Mouse (Mus musculus) forebrain, embryonic 14.5 days (tissue): ENCODE measurements at regions not wholly inside any gene's neighbourhood (a gene's known extent, or its start where the extent isn't known, plus 50 kb on each side); places are given as distances from the start of the nearest gene placed in this dataset.

ENCODE experiments used
- ATAC-seq: fragments of 200-750 bp; cut with Nextera tagmentation; 2 replicates; pipeline ENCODE4 v1.8.0; 2017; ENCODE audit warnings: mild to moderate bottlenecking, moderate library complexity
- DNase-seq: peaks from one replicate; pipeline ENCODE4 v3.0.0-alpha.2; 2015; ENCODE audit warnings: low spot score
- H3K27ac ChIP-seq: fragments of 300-500 bp; sonication (generic); 2 replicates; pipeline ENCODE4 v1.5.1; 2014; ENCODE audit warnings: low read depth, mild to moderate bottlenecking, control low read depth, low read length, moderate library complexity
- H3K27me3 ChIP-seq: fragments of 300-500 bp; sonication (generic); replicated peaks from 2 replicates; pipeline ENCODE4 v1.6.1; 2014; ENCODE audit warnings: low read length, control low read depth, mixed read lengths; ENCODE audit not compliant: control insufficient read depth, insufficient read depth
- H3K36me3 ChIP-seq: fragments of 300-500 bp; sonication (generic); 2 replicates; pipeline ENCODE4 v1.6.1; 2014; ENCODE audit warnings: low read length, control low read depth; ENCODE audit not compliant: control insufficient read depth, insufficient read depth
- H3K4me1 ChIP-seq: fragments of 300-500 bp; sonication (generic); 2 replicates; pipeline ENCODE4 v1.6.1; 2014; ENCODE audit warnings: antibody characterized with exemption, low read length, control low read depth; ENCODE audit not compliant: control insufficient read depth, insufficient read depth
- H3K4me2 ChIP-seq: fragments of 300-500 bp; sonication (generic); 2 replicates; pipeline ENCODE4 v1.6.1; 2014; ENCODE audit warnings: mild to moderate bottlenecking, control low read depth, low read length
- H3K4me3 ChIP-seq: fragments of 300-500 bp; sonication (generic); 2 replicates; pipeline ENCODE4 v1.5.1; 2014; ENCODE audit warnings: low read depth, low read length, control low read depth
- H3K9ac ChIP-seq: fragments of 300-500 bp; sonication (generic); 2 replicates; pipeline ENCODE4 v1.6.1; 2014; ENCODE audit warnings: mild to moderate bottlenecking, low read length, control low read depth, moderate library complexity
- H3K9me3 ChIP-seq: fragments of 300-500 bp; sonication (generic); replicated peaks from 2 replicates; pipeline ENCODE4 v1.6.1; 2016; ENCODE audit warnings: low read length, control low read depth, mixed read lengths; ENCODE audit not compliant: control insufficient read depth
- WGBS: fragments of 180-500 bp; shearing (Covaris S2); extraction: QIAGEN DNeasy Blood & Tissue Kit; methylation state at CpG from one replicate; pipeline ENCODE4 v1.1.7; 2014; 5-methylcytosine and 5-hydroxymethylcytosine counted together

DNA sequence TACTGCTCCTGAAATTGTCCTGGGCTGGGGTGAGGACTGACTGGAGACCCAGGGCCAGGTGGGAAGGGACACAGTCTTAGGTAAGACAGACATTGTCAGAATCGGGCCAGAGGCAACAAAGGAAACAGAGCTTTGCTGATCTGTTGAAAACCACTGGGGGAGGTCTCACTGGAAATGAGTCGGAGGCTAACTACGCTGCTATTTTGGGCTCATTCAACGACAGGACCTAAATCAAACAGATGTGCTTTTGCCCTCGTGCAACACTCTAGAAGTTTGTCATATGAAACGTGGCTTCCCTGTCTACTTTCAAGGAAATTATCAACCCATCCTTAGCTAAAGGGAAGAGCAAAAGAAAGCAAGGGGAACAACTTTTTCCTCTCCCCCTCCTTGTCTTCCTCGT is 265.3 kb downstream of the Plpp3 start:
- H3K27me3 ChIP-seq = no peaks in the 10 kb centered on the region
- no peaks in the 10 kb centered on the region for H3K9me3 ChIP-seq
- H3K36me3 ChIP-seq = no peaks in the 10 kb centered on the region
- ATAC-seq (no peak), DNase-seq (no peak)
- no peak overlapping the region for H3K4me3 ChIP-seq
- no peaks in the 10 kb centered on the region for H3K4me1 ChIP-seq
- WGBS = 76% methylated on average over 7 of the region's 7 CpGs
- H3K4me2 ChIP-seq = no peak overlapping the region
- no peak overlapping the region for H3K27ac ChIP-seq
- H3K9ac ChIP-seq = no peak overlapping the region

DNA sequence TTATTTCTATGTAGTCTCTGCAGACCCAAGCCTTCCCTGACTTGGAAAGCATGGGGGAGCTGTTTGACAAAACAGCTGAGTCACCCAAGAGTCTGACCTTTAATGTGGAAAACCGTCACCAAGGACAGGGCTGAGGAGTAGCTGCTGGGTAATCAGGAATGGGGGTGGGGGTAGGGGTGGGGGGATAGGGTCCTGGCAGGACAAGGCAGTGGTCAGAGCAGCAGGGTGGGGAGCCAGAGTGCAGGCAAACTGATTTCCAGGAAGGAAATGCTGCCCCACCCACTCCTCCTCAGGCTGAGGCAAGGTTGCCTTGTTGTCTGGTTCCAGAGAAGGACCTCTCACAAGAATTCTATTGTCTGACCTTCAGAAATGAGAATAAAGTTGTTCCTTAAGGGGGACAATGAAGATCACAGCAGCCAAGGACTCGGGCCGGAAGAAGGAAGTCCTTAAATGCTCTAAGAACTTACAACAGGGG is 266.6 kb downstream of the Plpp3 start:
- no peaks in the 10 kb centered on the region for H3K4me1 ChIP-seq
- DNase-seq = no peak

DNA sequence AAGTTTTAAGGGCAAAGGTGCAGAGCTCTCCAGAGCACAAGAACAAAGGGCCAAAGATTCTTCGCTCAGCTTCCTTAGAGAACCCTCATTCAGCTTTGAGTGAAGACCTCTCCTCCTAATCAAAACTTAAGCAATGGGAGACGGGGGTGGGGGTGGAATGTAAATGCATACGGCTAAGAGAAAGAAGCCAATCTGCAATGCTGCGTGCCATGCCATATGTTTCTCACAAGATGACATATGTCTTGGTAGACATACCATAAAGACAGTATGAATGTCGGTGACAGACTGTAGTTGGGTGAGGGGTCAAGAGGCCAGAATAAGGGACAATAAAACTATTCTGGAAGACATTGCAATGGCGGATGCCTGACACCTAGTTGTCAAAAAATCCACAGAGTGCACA is 267.9 kb downstream of the Plpp3 start:
- Histone ChIP-seq H3K4me3 (no peak overlapping the region), H3K9me3 (no peaks in the 10 kb centered on the region), H3K27me3 (no peaks in the 10 kb centered on the region), H3K9ac (no peak overlapping the region), H3K4me2 (no peak overlapping the region), H3K36me3 (no peaks in the 10 kb centered on the region), H3K27ac (no peak overlapping the region), H3K4me1 (no peaks in the 10 kb centered on the region)
- DNase-seq (peak; percentile 61), ATAC-seq (peak; percentile 46; the same call in 1 of the 2 replicates)
- WGBS = 59% methylated on average over 6 of the region's 6 CpGs

More for the DNA sequence above, 266.6 kb downstream of the Plpp3 start:
- ATAC-seq = no peak
- no peak overlapping the region for H3K4me2 ChIP-seq
- no peaks in the 10 kb centered on the region for H3K9me3 ChIP-seq
- H3K27ac ChIP-seq = no peak overlapping the region
- 76% methylated on average over 3 of the region's 3 CpGs for WGBS
- H3K4me3 ChIP-seq = no peak overlapping the region
- H3K9ac ChIP-seq = no peak overlapping the region
- no peaks in the 10 kb centered on the region for H3K36me3 ChIP-seq
- H3K27me3 ChIP-seq = no peaks in the 10 kb centered on the region

DNA sequence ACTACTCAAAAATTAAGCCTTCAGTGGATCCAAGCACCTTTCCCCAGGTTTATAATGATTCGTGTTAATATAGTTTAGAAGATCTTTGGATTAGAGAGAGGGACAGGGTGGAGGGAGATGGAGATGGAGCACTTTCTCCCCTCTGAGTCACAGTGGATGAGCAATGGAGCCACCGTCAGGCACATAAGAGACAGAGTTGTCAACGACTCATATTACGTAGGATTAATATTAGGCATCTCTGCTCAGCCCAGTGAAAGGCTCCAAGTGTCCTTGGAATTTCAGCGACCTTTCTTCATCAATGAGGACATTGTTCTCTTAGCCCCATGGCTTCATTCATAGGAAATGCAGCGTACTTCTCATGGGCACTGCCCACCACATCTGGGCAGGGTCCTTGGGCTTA is 270.4 kb downstream of the Plpp3 start:
- ATAC-seq = no peak
- DNase-seq = no peak
- WGBS = 64% methylated on average over 6 of the region's 6 CpGs

DNA sequence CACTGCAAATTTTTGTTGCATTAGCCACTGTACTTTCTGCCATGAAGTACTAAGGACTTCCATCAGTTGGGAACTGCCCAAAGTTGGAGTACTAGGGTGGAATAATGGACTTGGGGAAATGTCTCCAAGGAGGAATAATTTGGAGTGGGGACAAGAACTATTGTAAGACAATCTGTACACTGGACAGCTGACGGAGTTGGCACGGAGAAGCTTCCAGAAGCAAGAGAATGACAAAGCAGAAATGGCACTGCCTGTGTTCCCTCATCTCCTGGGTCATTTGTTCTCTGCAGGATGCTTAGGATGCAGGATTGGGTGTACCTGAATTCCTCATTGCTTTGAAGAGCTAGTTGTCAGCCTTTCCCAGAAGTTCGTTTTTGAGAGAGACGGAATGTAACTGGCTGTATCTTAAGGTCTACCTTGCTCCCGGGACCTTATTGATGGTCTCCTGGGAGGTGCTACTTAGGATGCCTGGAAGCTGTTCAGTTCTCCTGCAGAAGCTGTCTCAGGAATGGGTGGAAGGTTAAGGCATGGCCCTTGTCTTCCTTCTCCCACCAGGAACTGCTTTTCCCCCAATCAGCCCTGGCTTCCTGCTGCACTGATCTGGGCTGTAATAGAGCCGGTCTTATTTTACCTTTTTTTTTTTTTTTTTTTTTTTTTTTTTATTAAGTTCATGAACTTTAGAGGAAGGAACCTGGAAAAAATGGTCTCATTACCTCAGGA is 272.4 kb downstream of the Plpp3 start:
- Histone ChIP-seq H3K27ac (no peak overlapping the region), H3K9ac (no peak overlapping the region), H3K27me3 (no peaks in the 10 kb centered on the region), H3K9me3 (no peaks in the 10 kb centered on the region), H3K4me2 (no peak overlapping the region), H3K4me1 (no peaks in the 10 kb centered on the region), H3K4me3 (no peak overlapping the region), H3K36me3 (no peaks in the 10 kb centered on the region)
- no peak for ATAC-seq
- DNase-seq = no peak
- 96% methylated on average over 6 of the region's 6 CpGs for WGBS

More for the DNA sequence above, 270.4 kb downstream of the Plpp3 start:
- Histone ChIP-seq H3K27me3 (no peaks in the 10 kb centered on the region), H3K36me3 (no peaks in the 10 kb centered on the region), H3K4me3 (no peak overlapping the region), H3K9me3 (no peaks in the 10 kb centered on the region), H3K4me2 (no peak overlapping the region), H3K9ac (no peak overlapping the region), H3K4me1 (no peaks in the 10 kb centered on the region), H3K27ac (no peak overlapping the region)

DNA sequence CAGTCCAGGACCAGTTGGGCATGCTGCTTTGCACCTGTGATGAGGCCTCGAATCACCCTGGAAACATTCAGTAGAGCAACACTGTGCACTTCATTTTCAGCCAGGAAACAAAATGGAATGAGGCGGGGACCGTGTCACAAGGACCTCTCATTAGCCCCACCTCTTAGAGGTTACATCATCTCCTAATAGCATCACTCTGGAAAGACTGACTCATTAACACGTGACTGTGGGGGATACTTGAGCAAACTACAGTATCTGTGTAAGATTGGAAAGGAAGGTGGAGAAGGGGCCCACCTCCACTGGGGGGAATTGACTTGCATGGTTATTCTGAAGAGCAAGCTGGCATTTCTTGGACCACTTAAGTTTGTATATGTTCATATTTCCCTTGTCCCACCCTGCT is 275.3 kb downstream of the Plpp3 start:
- WGBS = 82% methylated on average over 4 of the region's 4 CpGs
- Histone ChIP-seq H3K36me3 (no peaks in the 10 kb centered on the region), H3K4me1 (no peaks in the 10 kb centered on the region), H3K27me3 (no peaks in the 10 kb centered on the region), H3K4me2 (no peak overlapping the region), H3K27ac (no peak overlapping the region), H3K9me3 (no peaks in the 10 kb centered on the region), H3K4me3 (no peak overlapping the region), H3K9ac (no peak overlapping the region)
- ATAC-seq = no peak
- no peak for DNase-seq

DNA sequence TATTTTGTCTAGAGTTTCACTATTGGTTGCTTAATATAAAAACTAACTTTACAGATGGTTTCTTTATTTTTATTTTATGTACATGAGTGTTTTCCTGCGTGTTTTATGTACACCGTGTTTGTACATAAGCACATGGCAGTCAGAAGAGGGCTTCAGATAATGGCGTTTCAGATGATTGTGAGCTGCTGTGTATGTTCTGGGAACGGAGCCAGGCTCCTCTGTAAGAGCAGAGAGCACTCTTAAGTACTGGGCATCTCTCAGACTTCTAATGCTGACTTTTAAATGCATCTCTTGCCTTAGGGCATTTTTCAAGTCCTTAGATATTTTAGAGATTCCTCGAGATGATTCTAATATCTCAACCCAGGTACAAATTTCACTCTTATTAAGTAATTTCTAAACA is 280.0 kb downstream of the Plpp3 start:
- H3K4me3 ChIP-seq = no peak overlapping the region
- no peaks in the 10 kb centered on the region for H3K9me3 ChIP-seq
- no peaks in the 10 kb centered on the region for H3K4me1 ChIP-seq
- peak; percentile 41 for DNase-seq
- H3K27ac ChIP-seq = no peak overlapping the region
- H3K4me2 ChIP-seq = no peak overlapping the region
- 64% methylated on average over 5 of the region's 5 CpGs for WGBS
- no peaks in the 10 kb centered on the region for H3K36me3 ChIP-seq
- no peaks in the 10 kb centered on the region for H3K27me3 ChIP-seq
- no peak for ATAC-seq
- no peak overlapping the region for H3K9ac ChIP-seq

DNA sequence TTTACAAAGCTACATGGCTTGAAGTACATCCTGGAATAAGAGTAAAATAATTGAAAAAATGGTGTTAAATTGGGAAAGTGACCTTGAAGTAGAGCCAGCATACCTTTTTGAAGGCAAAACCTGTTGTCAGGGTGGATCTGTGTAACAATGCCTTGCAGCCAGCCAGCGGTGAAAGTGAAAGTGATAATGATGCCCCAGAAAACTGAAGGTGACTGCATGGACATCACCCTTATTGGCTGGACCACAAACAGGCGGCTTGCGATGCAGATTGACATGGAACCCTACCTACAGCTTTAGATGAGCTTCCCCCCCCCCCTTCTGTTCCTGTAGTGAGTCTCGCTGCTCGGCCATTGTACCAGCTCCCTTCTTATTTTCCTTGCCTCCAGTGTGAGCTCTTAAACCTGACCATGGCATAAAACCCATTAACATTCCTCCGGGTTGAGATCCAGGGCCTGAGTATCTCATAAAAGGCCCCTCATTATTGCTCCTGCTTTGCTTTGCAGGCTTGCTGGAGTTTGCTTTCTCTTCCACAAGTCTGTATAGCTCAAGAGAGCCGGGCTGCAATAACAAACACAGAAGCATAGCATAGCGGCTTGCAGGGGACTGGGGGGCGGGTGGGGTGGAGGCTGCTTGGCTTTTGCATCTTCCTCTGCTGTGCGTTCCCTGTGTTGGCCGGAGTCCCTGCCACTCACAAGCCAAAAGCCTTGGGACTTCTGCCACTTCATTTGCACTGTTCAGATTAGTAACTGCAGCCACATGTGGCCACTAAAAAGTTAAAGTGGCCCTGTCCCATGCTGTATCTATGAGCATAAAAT is 292.1 kb downstream of the Plpp3 start:
- Histone ChIP-seq H3K27me3 (no peaks in the 10 kb centered on the region), H3K4me2 (peak overlapping the region; percentile 29; the same call in 1 of the 2 replicates), H3K36me3 (no peaks in the 10 kb centered on the region), H3K9ac (no peak overlapping the region), H3K4me3 (no peak overlapping the region), H3K27ac (no peak overlapping the region; the same call in 1 of the 2 replicates), H3K4me1 (peaks cover 5% of the 10 kb centered on the region; the same call in 1 of the 2 replicates), H3K9me3 (no peaks in the 10 kb centered on the region)
- DNase-seq = peak; percentile 43
- ATAC-seq = peak; percentile 48; the same call in 1 of the 2 replicates
- 10% methylated on average over 11 of the region's 11 CpGs for WGBS

DNA sequence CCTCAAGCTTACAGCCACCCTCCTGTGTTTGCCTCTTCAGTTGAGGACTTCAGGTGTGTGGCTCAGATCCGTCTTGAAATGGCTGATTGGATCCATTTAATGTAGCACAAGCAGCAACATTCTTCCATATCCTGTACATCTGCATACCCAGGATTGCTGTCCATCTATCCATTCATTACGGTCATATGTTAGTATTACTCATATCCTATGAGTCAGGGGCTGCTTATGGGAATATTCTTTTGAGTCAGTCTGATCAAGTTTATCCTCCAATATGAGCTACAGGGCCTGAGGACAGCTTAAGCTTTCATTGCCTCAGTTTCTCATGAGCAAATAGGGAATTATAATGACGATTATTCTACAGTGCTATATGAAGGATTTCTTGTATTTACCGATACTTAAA is 293.7 kb downstream of the Plpp3 start:
- no peak for ATAC-seq
- Histone ChIP-seq H3K9ac (no peak overlapping the region), H3K4me2 (no peak overlapping the region), H3K27ac (no peak overlapping the region), H3K9me3 (no peaks in the 10 kb centered on the region), H3K4me1 (peaks cover 5% of the 10 kb centered on the region; the same call in 1 of the 2 replicates), H3K27me3 (no peaks in the 10 kb centered on the region), H3K4me3 (no peak overlapping the region), H3K36me3 (no peaks in the 10 kb centered on the region)
- DNase-seq = no peak
- WGBS = 95% methylated on average over 4 of the region's 4 CpGs
